Mouse (Mus musculus): ENCODE measurements at regions not wholly inside any gene's neighbourhood (a gene's known extent, or its start where the extent isn't known, plus 50 kb on each side); places are given as distances from the start of the nearest gene placed in this dataset.

DNA sequence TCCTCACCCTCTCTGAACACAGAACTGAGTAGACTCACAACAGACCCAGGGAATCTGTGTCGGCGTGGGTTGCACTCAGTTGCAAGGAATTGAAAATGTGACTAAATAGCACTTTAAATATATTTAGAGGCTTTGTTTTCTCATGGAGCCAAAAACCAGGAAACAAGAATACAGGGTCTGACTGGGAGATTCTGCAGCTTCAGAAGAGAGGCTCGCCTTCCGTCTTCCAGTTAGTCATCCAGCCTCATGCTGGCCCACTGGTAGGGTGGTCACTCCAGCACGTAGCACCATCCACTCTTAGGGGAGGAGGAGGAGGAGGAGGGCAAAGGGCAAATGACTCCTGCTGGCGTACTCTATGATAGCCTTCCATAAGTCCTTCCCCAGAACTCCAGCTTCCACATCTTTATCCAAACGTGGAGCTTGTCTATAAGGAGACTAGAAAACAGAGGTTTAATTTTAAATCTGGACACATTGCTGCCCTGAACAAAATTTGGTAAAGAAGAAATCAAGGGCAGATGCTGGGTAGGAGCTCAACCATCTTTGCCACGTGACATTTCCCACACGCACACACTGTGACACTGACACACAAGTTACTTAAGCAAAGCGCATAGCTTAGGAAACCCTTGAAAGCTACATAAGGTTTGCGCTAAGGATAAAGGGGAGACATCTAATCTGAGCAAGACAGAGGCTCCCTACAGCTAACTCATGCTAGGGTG lies 60.8 kb downstream of the Mis18a start:
- no peak for DNase-seq

DNA sequence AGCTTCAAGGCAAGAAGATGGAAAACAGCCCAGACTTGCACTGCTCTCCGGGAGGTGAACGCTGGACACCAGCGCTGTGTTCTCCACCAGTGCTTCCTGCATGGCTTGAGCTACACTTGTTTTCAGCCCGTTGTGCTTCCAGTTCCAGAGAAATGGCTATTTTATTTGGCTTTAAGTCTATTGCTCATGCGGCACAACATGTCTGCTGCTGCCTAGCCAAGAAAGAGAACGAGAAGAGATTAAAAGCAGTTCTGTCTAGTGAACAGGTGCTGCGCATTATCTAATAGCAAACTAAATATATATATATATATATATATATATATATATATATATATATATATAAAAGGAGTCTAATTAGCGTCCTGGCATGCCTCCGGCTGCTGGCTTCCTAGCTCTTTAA lies 63.1 kb downstream of the Mis18a start:
- no peak for DNase-seq

- no peak for DNase-seq
Observed at GRCm38 (mm10) chr16:90658050-90658449, 69.2 kb downstream of the Mis18a start.

GRCm38 (mm10) chr16:90657027-90657426 lies 70.2 kb downstream of the Mis18a start:
- no peak for DNase-seq

GRCm38 (mm10) chr16:90656571-90657011 lies 70.6 kb downstream of the Mis18a start:
- DNase-seq, result no peak

DNA sequence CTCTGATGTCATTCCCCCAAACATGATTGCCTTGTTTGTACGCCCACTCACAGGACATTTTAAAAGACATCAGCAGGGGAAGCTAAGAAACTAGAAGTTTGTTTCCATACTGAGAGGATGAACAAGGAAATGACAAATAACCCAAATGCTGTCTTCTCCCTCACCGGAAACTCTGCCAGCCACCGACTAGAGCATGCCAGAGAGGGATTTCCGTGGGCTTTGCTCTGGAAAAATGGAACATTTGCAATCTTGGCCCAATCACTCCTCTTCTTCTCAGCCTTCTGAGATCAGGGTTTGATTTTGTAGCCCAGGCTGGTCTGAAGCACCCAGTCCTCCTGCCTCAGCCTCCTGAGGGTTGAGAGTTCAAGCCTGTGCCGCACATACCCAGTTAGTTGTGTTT lies 72.4 kb downstream of the Mis18a start:
- DNase-seq, result no peak

GRCm38 (mm10) chr16:90652821-90653220 lies 74.4 kb downstream of the Mis18a start:
- no peak for DNase-seq

- no peak for DNase-seq
Observed at GRCm38 (mm10) chr16:90648161-90648560, 79.0 kb downstream of the Mis18a start.

- DNase-seq, result no peak
Observed at GRCm38 (mm10) chr16:90642671-90643070, 84.5 kb downstream of the Mis18a start.

GRCm38 (mm10) chr16:90635216-90635615 lies 92.0 kb downstream of the Mis18a start:
- no peak for DNase-seq

DNA sequence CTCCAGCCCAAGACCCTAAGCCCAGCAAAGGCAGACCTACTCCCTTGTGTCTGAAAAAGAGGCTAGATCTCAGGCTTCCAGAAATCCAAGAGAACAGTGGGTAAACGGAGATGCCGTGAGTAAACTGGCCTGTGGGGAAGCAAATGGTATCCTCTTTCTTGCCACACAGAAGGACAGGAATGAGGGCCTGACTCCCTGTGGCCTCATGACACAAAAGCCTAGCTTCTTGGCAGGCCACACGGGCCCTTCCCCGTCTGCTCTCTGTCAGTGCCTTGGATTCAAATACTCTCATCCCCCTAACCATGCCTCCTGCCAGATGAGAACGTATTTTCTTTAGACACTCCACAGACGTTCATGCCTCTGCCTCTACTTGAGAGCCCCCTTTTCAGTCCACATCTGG lies 97.2 kb downstream of the Mis18a start:
- no peak for DNase-seq

- no peak for DNase-seq
Observed at GRCm38 (mm10) chr16:90629121-90629930, 97.9 kb downstream of the Mis18a start.

DNA sequence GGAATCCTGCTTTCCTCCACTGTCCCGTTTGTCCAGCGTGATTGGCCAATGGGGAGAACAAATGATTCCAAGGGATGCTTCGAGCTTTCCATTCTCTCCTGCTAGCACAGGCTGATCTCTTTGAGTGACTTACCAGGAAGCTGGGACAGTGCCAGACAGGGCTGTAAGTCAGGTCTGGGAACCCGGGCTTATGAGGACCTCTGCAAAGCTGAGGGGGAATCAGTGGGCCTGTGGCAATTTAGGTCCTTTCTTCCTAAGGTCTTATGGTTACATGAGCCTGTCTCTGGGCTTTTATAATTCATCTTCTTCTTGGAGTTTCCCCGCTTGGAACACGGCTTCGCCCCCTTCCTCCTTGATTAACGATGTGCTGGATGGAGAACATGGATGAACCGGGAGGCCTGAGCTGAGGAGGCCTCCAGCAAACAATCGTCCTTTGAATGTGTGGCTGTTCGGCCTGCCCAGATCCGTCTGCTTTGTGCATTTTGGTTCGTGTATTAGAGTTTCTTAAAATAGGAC lies 98.5 kb downstream of the Mis18a start:
- no peak for DNase-seq

GRCm38 (mm10) chr16:90626035-90626670 lies 101.1 kb downstream of the Mis18a start:
- no peak for DNase-seq

DNA sequence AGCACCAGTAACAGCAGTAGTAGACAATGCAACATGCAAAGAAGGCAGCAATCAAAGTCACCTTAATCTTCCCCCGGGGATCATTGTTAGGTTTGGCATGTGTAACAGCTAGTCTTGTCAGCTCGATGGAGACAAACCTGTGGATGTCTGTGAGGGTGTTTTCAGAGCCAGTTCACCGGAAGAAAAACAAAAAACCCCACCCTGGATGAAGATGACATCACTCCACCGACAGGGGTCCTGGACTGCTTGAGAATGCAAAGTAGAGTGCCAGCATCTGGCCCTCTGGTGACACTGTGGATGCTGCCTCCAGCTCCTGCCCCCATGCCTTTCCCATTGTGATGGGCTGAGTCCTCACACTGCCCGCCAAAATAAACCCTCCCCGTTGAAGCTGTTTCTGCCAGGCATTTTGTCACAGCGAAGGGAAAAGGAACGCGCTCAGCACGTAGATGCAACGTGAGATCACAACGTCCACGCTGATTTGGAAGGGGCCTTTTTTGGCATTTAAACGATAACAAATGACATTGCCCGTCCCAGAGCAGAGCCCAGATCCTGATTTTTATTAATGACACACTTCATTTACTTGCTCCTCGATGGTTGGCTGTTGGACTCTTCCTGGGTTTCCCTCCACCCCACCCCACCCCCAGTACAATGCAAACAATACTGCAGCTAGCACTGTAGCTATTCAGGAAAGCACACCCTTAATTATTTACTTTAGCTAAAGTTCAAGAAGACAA lies 101.7 kb downstream of the Mis18a start:
- DNase-seq, result no peak

DNA sequence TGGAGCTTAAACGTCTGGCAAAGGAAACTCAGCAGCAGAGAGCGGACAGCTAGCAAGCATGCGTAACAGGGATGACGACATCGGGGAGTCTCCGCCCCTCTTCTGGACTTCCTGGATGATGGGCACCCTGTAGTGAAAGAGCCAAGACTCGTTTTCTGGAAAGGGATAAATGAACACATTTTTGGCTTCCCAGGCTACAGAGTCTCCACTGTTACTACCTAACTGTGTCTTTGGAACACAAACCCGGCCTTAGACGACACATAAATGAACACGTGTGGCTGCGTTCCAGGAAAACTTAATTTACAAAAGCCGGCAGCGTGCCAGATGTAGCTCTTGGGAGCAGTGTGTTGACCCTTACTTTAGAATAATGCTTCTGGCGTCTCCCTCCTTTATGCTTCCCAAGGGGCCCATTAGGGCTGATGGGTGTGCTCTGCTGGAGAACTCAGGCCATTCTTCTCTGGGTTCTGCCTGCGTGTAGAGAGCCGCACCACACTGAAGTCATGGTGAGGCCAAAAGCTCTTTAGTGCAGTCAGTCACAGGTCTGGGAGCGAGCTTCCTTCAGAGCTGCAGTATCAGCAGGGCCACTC lies 103.1 kb downstream of the Mis18a start:
- DNase-seq, result peak; percentile 44

DNA sequence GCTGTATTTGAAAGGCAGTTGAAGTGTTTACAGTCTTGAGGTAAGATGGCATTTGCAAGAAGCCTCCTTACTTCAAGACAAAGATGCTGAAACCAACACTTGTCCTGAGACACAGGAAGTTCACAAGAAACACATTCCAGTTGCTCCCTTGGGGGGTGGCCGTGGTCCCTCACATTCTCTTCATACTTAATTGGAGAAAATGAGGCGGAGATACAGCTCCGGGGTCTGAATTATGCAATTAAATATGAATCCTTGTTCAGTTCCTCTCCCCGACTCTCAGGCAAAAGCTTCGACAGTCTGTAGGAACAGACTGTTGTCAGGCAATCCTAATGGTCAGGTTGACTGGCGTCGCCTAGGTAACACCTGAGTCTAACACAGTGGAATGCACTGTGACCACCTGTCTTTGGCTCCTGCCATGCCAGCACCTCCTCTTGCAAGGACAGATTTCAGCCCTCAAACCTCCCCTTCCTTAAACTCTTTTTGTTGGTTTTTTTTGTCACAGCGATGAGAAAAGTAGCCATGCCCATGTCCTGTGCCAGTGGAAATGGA lies 104.5 kb downstream of the Mis18a start:
- DNase-seq, result no peak

GRCm38 (mm10) chr16:90621761-90622411 lies 105.3 kb downstream of the Mis18a start:
- DNase-seq, result peak; percentile 40

DNA sequence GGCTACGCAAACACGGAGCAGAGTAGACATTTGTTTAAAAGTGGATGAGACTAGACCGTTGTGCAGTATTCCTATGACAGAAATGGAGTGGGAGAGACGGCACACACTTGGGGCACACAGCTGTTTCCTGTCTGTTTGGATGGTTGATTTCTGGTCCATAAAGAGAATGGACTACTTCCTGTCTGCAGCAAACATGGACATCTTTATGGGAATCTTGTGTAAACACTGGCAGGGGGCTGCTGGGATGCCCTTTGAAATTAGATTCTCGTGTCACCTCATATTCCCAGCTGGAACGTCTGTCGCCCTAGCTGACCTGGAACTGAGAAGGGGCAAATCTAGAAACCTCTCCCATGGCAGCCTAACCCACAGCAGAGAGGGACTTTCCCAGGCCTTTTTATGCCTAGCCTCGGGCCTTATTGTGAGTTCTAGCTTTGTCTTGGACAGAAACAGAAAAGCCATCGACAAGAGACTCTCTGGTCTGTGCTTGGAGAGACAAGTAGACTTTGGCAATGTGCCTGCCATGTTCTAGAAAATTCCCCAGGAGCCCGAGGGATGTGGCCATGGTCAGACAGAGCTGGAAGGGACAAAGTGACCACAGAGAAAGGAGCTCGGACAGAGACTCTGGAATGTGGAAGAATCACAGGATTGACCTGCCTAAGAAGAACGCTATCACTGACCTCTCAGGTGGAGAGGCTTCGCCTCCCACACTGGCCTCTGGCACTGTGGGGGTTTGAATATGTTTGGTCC lies 107.5 kb downstream of the Mis18a start:
- DNase-seq, result no peak

DNA sequence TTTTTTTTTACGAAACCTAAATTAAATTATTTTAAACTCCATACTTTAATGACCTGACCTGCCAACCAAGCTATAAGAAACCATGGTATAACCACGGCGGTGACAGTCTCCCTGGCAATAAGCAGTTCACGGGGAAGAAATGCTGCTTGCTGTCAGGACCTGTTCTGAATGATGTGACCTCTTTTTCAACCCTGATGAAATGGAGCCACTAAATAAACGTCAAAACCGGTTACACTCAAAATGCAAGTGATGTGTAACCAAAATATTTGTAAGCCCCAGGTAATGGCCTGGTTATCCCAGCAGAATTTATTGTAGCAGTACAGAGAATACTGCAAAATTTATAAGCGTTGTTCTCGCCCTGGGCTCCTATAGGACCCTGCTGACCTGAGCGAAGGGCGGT lies 111.4 kb downstream of the Mis18a start:
- no peak for DNase-seq

GRCm38 (mm10) chr16:90614137-90614536 lies 113.1 kb downstream of the Mis18a start:
- no peak for DNase-seq

All from right cerebral cortex, postnatal 4 days (tissue).